Mouse (Mus musculus) cortical plate, adult 2 months (tissue): ENCODE results near the gene Bak1.

Experiments
- CTCF ChIP-seq: fragments of 200-500 bp; IDR thresholded peaks from 2 replicates; pipeline ENCODE4 v1.5.1; 2011; ENCODE audit warnings: mild to moderate bottlenecking, control low read depth, low read length; ENCODE audit not compliant: insufficient read depth; ENCODE audit errors: extremely low read depth
- POLR2A ChIP-seq: fragments of 200-500 bp; IDR thresholded peaks from 2 replicates; pipeline ENCODE4 v1.6.1; 2011; ENCODE audit warnings: mild to moderate bottlenecking, low read length, control low read depth; ENCODE audit not compliant: insufficient read depth; ENCODE audit errors: extremely low read depth

DNA sequence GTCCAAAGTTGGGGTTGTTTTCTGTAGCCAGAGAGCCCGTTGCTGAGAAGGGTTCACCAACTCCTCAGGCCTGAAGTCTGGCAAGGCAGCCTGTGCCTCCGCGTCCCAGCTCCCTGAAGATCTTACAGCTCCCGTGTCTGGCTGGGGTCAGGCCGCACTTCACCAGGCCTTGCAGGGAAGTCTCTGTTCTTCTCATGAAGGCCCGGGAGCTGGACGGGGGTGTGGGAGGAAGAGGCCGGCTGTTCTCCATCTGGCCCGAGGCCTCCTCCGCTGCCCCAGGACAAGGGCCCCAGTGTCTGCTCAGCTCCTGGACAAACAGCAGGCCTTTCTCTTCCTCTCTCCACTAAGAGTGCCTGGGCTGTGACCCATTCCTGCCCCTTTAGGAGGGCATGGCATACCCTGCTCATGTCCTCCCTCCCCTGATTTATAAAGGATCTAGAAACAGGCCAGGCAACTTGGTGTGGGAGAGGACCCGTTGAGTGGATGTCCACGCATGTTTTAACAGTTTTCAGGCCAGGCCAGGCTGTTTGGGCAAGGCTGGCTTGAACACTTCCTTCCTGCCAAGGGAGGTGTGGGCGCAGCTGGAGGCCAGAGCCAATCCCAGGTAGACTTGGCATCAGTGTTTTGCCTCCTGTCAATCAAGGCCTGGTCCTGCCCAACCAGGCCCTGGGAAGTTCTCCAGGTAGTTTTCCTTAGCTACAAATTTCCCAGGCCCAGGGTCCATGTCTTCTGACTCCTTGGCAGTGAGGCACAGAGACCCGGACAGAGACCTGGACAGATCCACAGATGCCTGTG lies 19.8 kb upstream of the Bak1 start:
- TF ChIP-seq POLR2A (no peak), CTCF (no peak)
